Mouse (Mus musculus) right cerebral cortex, postnatal 10 days (tissue): ENCODE results near the gene Fmo2.

Experiments used
- DNase-seq, 2 experiments: peaks; one replicate each; pipeline ENCODE4 v3.0.0; 2021; ENCODE audit warnings: low spot score in 2 of 2

The Fmo2 gene

DNA sequence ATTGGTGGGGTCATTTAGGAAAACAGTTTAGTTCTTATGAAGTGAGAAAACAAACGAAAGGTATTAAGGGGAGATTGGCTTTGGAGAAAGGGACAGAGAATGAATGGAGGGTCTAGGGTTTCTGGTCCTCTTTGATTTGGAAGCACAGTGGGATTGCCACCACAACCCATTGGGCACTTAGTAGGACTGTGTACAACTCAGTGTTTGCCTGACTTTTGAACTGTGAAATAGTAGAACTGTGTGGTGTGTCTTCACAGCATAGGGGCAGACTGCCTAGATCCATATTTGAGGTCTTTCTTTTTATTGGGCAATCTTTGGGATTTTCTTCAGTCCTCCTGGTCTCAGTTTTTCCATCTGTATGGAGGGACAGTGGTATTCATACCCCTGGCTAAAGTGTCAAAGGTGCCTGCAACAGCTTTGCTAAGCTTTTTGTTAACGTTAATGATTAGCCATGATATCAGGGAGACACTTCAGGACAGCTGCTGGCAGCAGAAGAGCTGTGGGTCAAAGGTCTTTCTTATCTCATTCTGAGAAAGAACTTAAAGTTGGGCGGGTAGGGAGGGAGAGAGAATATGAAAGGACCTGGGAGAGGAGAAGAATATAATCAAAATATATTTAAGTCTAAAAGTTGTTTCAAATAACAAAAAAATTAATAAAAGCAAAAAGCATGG is 44.6 kb downstream of the Fmo2 start:
- DNase-seq, result no peak

DNA sequence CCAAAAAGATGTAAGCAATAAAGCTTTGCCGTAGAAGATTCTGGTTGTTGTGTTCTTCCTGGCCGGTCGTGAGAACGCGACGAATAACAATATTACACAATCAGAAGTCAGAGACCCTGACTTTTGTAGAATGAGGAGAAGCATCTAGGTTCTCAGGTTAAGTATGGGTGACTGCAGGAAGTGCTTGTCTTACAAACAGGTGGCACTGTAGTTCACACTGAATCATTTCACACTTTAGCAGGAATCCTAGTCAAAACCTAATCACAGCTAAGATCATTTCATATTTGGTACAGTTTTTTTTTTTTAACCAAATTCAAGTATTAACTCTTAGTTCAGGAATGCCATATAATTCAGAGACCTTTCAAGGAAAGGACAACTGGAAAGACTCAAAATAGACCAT is 51.0 kb downstream of the Fmo2 start:
- no peak for DNase-seq

DNA sequence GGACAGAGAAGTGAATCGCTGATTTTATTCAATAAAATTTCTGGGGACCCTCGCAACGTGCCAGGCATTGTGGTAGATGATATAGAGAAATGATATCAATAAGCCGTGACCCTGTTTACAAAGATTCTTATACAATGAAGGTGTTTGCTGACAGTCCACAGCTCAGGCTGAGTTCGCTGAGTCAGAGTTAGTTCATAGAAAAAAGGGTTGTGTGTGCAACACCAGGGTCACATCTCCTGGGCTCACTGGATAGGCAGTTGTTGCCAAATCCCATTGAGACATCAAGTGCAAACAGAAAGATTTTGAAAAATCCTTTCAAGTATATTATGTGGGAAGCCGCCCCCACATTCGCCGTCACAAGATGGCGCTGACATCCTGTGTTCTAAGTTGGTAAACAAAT is 58.3 kb downstream of the Fmo2 start:
- no peak for DNase-seq

DNA sequence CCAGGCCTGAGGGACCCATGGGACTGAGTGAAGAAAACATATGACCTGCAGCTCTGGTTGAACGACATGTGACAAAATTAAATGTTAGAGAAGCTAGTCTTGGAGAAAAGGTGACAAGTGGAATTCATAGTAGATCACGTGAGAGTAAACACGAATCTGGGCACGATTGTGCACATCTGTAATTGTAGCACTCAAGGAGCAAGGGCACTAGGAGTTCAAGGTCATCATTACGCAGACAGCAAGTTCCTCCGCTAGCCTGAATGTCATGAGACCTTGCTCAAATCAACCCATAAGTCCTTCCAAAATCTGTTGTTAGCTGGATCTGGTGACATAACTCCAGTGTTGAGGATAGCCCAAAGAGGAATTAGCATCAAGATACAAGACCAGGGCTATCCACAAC is 59.5 kb downstream of the Fmo2 start:
- DNase-seq, result no peak

DNA sequence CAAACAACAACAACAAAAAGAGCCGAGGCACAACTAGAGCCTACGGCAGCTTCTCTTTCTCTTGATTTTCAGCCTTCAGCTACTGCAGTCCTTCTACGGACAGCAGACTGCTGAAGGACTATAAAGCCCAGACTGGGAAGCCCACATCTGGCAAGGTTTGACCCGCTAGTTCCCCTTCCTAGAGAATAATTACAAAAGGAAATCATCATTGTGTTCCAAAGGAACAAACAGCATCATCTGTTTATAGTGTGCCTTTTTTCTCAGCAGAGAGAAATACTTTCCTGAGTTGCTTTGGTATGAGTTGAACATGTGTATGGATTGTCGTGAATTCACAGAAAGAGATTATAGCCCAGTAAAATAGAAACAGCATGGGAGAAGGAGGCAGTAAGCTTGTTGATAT is 64.2 kb downstream of the Fmo2 start:
- no peak for DNase-seq

DNA sequence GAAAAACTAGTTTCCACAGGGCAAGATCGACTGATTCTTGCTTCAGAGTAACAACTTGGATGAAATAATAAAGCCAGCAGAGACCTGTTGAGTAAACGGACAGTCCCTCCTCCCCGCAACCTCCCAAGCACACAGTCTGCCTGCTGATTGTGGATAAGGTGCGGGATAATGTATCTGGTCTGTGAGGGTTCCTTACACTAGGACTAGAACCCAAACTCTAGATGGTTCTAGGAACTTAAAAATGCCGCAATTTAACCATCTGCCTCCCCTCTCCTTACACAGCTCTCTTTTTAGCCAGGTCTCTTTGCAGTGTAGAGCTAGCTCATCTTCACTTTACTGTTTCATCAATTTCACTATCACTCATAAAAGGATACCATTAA is 66.0 kb downstream of the Fmo2 start:
- DNase-seq, result no peak

DNA sequence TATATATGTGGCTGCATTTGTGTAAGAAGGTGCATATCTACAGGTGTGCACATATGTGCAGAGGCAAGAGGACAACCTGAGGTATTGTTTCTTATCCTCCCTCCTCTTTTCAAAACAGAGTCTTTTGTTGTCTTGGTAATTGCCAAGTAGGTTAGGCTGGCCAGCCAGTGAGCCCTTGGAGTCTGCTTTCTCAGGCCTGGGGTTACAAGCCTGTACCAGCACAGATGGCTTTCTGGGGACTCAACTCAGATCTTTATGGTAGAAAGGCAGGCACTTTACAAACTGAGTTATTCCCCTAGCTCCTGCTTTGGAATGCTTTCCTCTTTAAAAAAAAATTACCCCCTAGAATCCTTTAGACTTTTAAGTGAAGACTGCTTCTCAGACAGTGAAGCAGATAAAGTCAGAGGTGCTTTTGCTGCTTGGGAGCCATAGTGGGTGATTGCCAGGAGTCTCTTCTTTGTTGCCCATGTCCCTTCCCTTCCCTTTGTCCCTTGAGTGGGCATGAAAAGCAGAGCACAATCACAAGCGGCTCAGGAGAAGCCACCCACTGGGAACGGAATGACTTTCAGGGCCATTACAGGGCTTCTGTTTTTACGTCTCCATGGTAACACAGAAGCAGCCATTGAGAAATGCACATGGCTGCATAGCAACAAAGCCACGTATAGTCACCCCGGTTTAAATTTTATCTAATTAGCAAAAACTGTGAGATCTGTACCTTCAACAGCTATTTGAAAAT is 66.5 kb downstream of the Fmo2 start:
- DNase-seq, result peak in 1 of 2 experiments; percentile 27
